Mouse (Mus musculus) heart, embryonic 16.5 days (tissue): ENCODE results near the gene Olfr1532-ps1. TPM values are rescaled to one million over a fixed set of nuclear protein-coding genes. Genes with fewer than 3 reads are reported as not detected.
"Not testable (repeated sequence)": the region's sequence is repeated elsewhere in the genome, so short reads cannot be mapped to it uniquely, and the experiment has no call there.

Experiments used
- ATAC-seq: fragments of 200-750 bp; cut with Nextera tagmentation; replicated peaks from 2 replicates; pipeline ENCODE4 v1.8.0; 2017; ENCODE audit warnings: moderate number of reproducible peaks; ENCODE audit not compliant: insufficient read depth, low FRiP score; ENCODE audit errors: extremely low read depth
- H3K27ac ChIP-seq: fragments of 300-500 bp; sonication (generic); 2 replicates; pipeline ENCODE4 v1.5.1; 2014; ENCODE audit warnings: mild to moderate bottlenecking, low read length, control low read depth, moderate library complexity
- H3K27me3 ChIP-seq: fragments of 300-500 bp; sonication (generic); 2 replicates; pipeline ENCODE4 v1.6.1; 2014; ENCODE audit warnings: low read length, mixed read lengths; ENCODE audit not compliant: control insufficient read depth, insufficient read depth
- H3K36me3 ChIP-seq: fragments of 300-500 bp; sonication (generic); 2 replicates; pipeline ENCODE4 v1.6.1; 2014; ENCODE audit not compliant: control insufficient read depth, insufficient read depth
- H3K4me1 ChIP-seq: fragments of 300-500 bp; sonication (generic); 2 replicates; pipeline ENCODE4 v1.6.1; 2014; ENCODE audit warnings: low read length, mixed read lengths; ENCODE audit not compliant: control insufficient read depth, insufficient read depth
- H3K4me2 ChIP-seq: fragments of 300-500 bp; sonication (generic); 2 replicates; pipeline ENCODE4 v1.6.1; 2014; ENCODE audit warnings: low read depth, mild to moderate bottlenecking, control low read depth, low read length
- H3K4me3 ChIP-seq: fragments of 300-500 bp; sonication (generic); 2 replicates; pipeline ENCODE4 v1.5.1; 2014; ENCODE audit warnings: mild to moderate bottlenecking, control low read depth, low read length
- H3K9ac ChIP-seq: fragments of 300-500 bp; sonication (generic); 2 replicates; pipeline ENCODE4 v1.6.1; 2014; ENCODE audit warnings: low read length, control low read depth
- H3K9me3 ChIP-seq: fragments of 300-500 bp; sonication (generic); replicated peaks from 2 replicates; pipeline ENCODE4 v1.6.1; 2016; ENCODE audit warnings: low read length; ENCODE audit not compliant: control insufficient read depth
- WGBS: fragments of 180-500 bp; shearing (Covaris S2); extraction: QIAGEN DNeasy Blood & Tissue Kit; methylation state at CpG from one replicate; pipeline ENCODE4 v1.1.7; 2014; 5-methylcytosine and 5-hydroxymethylcytosine counted together
- polyA plus RNA-seq: library from polyadenylated mRNA; unstranded; fragments of >200 nt; fragmentation: Nextera tagmentation; extraction: Ambion mirVana; gene quantifications from 2 replicates; pipeline ENCODE4 v1.2.1, GENCODE M21; 2015

The Olfr1532-ps1 gene
- polyA plus RNA-seq: not detected in 2 replicates

DNA sequence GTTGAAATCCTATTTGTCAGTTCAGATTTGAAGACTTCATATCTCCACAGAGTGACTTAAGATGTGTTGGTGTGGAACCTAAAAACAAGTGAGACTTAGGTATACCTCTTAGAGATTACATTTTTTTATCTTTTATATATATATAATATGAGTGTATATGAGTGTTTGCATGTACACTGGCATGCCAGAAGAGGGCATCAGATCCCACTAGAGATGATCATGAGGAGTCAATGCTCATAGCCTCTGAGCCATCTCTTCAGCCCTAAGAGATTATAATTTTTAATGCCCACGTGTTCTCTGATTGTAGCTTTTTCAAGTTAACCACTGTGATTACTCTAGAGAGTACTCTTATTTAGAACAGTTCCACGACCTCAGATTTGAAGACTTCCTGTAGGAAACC, at the start of gene Olfr1532-ps1:
Olfr1532-ps1 (plus strand) TSS at position 326 of the 400 bp plus-strand sequence.
- no peaks in the 10 kb centered on the region for H3K36me3 ChIP-seq
- 45% methylated on average over 2 of the region's 2 CpGs for WGBS
- no peaks in the 10 kb centered on the region for H3K4me1 ChIP-seq
- no peaks in the 10 kb centered on the region for H3K27me3 ChIP-seq
- no peak within 1 kb of the TSS for H3K4me2 ChIP-seq
- H3K9me3 ChIP-seq: 0 out of 2 replicates have a peak, but pooled peaks cover 2% of the 10 kb centered on the region
- no peak within 1 kb of the TSS for H3K4me3 ChIP-seq
- no peak for ATAC-seq
- H3K27ac ChIP-seq: no peak within 1 kb of the TSS
- H3K9ac ChIP-seq: no peak within 1 kb of the TSS

DNA sequence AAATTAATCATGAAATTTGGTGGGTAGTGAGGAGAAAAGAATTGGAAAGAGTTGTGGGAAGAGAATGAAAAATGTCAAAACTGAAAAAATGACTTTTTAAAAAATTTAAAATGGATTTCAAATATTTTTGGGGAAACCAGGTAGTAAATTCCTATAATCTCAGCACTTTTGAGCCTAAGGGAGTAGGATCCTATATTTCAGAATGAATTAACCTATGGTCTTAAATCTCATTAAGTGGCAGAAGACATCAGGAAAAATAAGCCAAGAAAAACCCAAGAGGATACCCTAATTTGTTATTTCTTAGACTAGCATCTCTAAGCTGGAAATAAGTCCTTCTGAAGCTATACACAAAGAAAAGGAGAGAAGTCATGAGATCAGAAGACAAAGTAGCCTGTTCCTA, 44.9 kb upstream of the Olfr1532-ps1 start, which contains the start of gene Olfr704:
Olfr704 (plus strand) TSS at position 301 of the 400 bp plus-strand sequence.
- H3K9ac ChIP-seq: no peak within 1 kb of the TSS
- H3K4me2 ChIP-seq: no peak within 1 kb of the TSS
- H3K4me1 ChIP-seq: no peaks in the 10 kb centered on the region
- no peak within 1 kb of the TSS for H3K4me3 ChIP-seq
- H3K9me3 ChIP-seq: no peaks in the 10 kb centered on the region; the same call in 1 of the 2 replicates
- no peaks in the 10 kb centered on the region for H3K36me3 ChIP-seq
- no peak for ATAC-seq
- no peaks in the 10 kb centered on the region for H3K27me3 ChIP-seq
- H3K27ac ChIP-seq: no peak within 1 kb of the TSS

- no peaks in the 10 kb centered on the region for H3K4me1 ChIP-seq
- no peak within 1 kb of the TSS for H3K4me3 ChIP-seq
- H3K27me3 ChIP-seq: no peaks in the 10 kb centered on the region
- H3K9me3 ChIP-seq: no peaks in the 10 kb centered on the region
- H3K27ac ChIP-seq: no peak within 1 kb of the TSS
- WGBS: 68% methylated on average over 3 of the region's 3 CpGs
- no peaks in the 10 kb centered on the region for H3K36me3 ChIP-seq
- no peak within 1 kb of the TSS for H3K4me2 ChIP-seq
- no peak for ATAC-seq
- no peak within 1 kb of the TSS for H3K9ac ChIP-seq
Observed at GRCm38 (mm10) chr7:106876791-106877190, 31.0 kb upstream of the Olfr1532-ps1 start, which contains the start of gene Olfr705. Gene Olfr705 (minus strand): TSS chr7:106876891.

DNA sequence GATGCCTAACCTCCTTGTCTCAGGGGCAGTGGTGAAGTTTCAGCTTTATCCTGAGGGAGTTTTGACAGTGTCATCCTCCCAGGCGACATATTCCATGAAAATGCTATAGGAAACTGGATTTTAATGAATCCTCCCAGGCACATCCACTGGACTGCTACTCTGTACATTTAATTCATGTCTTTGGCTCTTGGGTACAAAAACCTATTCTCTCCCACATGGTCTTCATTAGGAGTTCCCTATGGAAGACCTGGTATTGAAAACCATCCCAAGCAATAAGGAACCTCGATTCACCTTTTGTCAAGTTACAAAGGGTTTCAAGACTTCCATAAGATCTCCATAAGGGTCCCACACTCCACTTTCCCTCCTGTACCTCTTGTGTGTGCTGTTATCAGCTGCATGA, 19.7 kb upstream of the Olfr1532-ps1 start, which contains the start of gene Olfr706:
Olfr706 (minus strand) TSS at position 101 of the 400 bp plus-strand sequence.
- H3K4me1 ChIP-seq: no peaks in the 10 kb centered on the region
- no peak within 1 kb of the TSS for H3K4me3 ChIP-seq
- no peak for ATAC-seq
- no peak within 1 kb of the TSS for H3K9ac ChIP-seq
- no peaks in the 10 kb centered on the region for H3K36me3 ChIP-seq
- 63% methylated on average over 2 of the region's 2 CpGs for WGBS
- no peaks in the 10 kb centered on the region for H3K9me3 ChIP-seq
- H3K27ac ChIP-seq: no peak within 1 kb of the TSS
- H3K4me2 ChIP-seq: no peak within 1 kb of the TSS
- H3K27me3 ChIP-seq: no peaks in the 10 kb centered on the region

- not testable (repeated sequence) for H3K27ac ChIP-seq, ATAC-seq, H3K4me3 ChIP-seq, H3K27me3 ChIP-seq, H3K9ac ChIP-seq, H3K9me3 ChIP-seq, H3K36me3 ChIP-seq, H3K4me1 ChIP-seq, H3K4me2 ChIP-seq
- WGBS: 72% methylated on average over 3 of the region's 3 CpGs
Observed at GRCm38 (mm10) chr7:106901141-106901540, 6.7 kb upstream of the Olfr1532-ps1 start, which contains the start of gene Olfr707. Gene Olfr707 (minus strand): TSS chr7:106901241.

- H3K4me1 ChIP-seq, ATAC-seq: not testable (repeated sequence)
- WGBS: 70% methylated on average over 2 of the region's 7 CpGs
Observed at GRCm38 (mm10) chr7:106920961-106921360, 13.2 kb downstream of the Olfr1532-ps1 start.

DNA sequence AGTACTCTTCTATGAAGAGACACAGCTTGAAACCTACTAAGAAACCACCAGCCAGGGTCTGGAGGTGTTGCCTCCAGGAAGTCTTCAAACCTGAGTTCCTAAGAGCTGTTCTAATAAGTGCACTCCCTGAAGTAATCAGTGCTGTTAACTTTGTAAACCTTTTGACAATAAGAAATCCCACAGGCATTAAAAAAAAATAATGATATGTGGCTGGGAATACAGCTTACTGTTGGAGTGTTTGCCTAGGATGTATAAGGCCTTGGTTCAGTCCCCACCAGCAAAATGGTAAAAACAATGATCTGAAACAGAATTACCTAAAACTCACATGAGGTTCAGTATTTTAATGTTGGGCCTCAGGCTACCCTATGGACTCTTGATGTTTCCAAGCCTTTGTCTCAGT, 24.3 kb downstream of the Olfr1532-ps1 start, which contains the start of gene Olfr709-ps1:
Olfr709-ps1 (minus strand) TSS at position 101 of the 400 bp plus-strand sequence.
- Histone ChIP-seq H3K4me3 (no peak within 1 kb of the TSS), H3K4me2 (no peak within 1 kb of the TSS), H3K9ac (no peak within 1 kb of the TSS), H3K27me3 (no peaks in the 10 kb centered on the region), H3K27ac (no peak within 1 kb of the TSS), H3K9me3 (no peaks in the 10 kb centered on the region; the same call in 1 of the 2 replicates), H3K36me3 (no peaks in the 10 kb centered on the region), H3K4me1 (no peaks in the 10 kb centered on the region)
- ATAC-seq: no peak

More at GRCm38 (mm10) chr7:106920961-106921360, 13.2 kb downstream of the Olfr1532-ps1 start:
- not testable (repeated sequence) for H3K36me3 ChIP-seq, H3K4me2 ChIP-seq, H3K27me3 ChIP-seq, H3K9ac ChIP-seq, H3K9me3 ChIP-seq, H3K27ac ChIP-seq, H3K4me3 ChIP-seq

GRCm38 (mm10) chr7:106948212-106948611, 40.4 kb downstream of the Olfr1532-ps1 start, which contains the start of gene Olfr710:
Gene Olfr710 (minus strand): TSS chr7:106948312.
- H3K9me3 ChIP-seq: no peaks in the 10 kb centered on the region
- H3K4me1 ChIP-seq: no peaks in the 10 kb centered on the region
- H3K9ac ChIP-seq: no peak within 1 kb of the TSS
- H3K4me2 ChIP-seq: no peak within 1 kb of the TSS
- no peaks in the 10 kb centered on the region for H3K36me3 ChIP-seq
- ATAC-seq: no peak
- H3K27me3 ChIP-seq: no peaks in the 10 kb centered on the region
- H3K27ac ChIP-seq: no peak within 1 kb of the TSS
- H3K4me3 ChIP-seq: no peak within 1 kb of the TSS
- WGBS: 60% methylated on average over 3 of the region's 3 CpGs

DNA sequence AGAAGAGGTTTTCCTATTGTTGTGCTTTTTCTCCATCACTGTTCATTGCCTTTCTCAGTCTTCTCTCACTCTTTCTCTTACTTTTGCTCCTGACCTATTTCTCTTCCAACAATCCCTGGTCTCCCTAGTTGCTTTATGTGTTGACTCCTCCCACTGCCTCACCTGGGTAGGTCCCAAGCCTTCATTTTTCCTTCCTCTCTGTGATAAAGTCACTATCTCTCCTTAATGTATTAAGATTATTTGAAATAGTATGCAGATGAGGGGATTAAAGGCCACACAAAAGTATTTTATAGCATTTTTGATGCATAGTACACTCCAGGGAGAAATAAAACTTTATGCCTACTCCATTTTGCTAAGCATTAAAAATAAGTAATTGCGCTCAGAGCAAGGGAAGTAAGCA, 56.0 kb downstream of the Olfr1532-ps1 start, which contains the start of gene Olfr6:
Olfr6 (minus strand) TSS at position 101 of the 400 bp plus-strand sequence.
- H3K27ac ChIP-seq: no peak within 1 kb of the TSS
- ATAC-seq: no peak
- no peak within 1 kb of the TSS for H3K4me2 ChIP-seq
- H3K27me3 ChIP-seq: no peaks in the 10 kb centered on the region
- no peaks in the 10 kb centered on the region for H3K36me3 ChIP-seq
- H3K9ac ChIP-seq: no peak within 1 kb of the TSS
- H3K9me3 ChIP-seq: no peaks in the 10 kb centered on the region
- no peaks in the 10 kb centered on the region for H3K4me1 ChIP-seq
- no peak within 1 kb of the TSS for H3K4me3 ChIP-seq
- 81% methylated on average over 1 of the region's 1 CpGs for WGBS
